Mouse (Mus musculus) CD4-positive naive resting alpha-beta T cell, adult 57 days (primary cell): ENCODE results near the gene Hpse. TPM values are rescaled to one million over a fixed set of nuclear protein-coding genes. Genes with fewer than 3 reads are reported as not detected.

Source experiments
- total RNA-seq: library from RNA; stranded (reverse); gene quantifications from one replicate; pipeline ENCODE4 v1.2.4, GENCODE M21; 2023

Gene Hpse
- total RNA-seq: 2.2 TPM

GRCm38 (mm10) chr5:100719235-100720088, at the start of gene Hpse:
Gene Hpse (minus strand): TSS chr5:100719716.

GRCm38 (mm10) chr5:100674711-100675376, 44.7 kb downstream of the Hpse start, which contains the start of gene Coq2:
Gene Coq2 (minus strand): TSS chr5:100675140.

Other genes with a start within 250 kb of the Hpse start
- 30.0 TPM for gene Lin54, start 219.1 kb downstream of the Hpse start, total RNA-seq
- gene Cops4, start 201.4 kb downstream of the Hpse start, total RNA-seq: 59.0 TPM
- 29.6 TPM for gene Plac8, start 147.5 kb downstream of the Hpse start, total RNA-seq
- gene Coq2, start 44.6 kb downstream of the Hpse start, total RNA-seq: 33.8 TPM
- gene Helq, start 78.9 kb upstream of the Hpse start, total RNA-seq: 24.3 TPM
- gene Mrps18c, start 78.9 kb upstream of the Hpse start, total RNA-seq: 59.6 TPM
- 16.5 TPM for gene Abraxas1, start 101.2 kb upstream of the Hpse start, total RNA-seq
- 3.0 TPM for gene Gpat3, start 126.0 kb upstream of the Hpse start, total RNA-seq